Mouse (Mus musculus) heart, adult 2 months (tissue): ENCODE results near the gene Arhgef11. TPM values are rescaled to one million over a fixed set of nuclear protein-coding genes. Genes with fewer than 3 reads are reported as not detected.

Experiments used
- DNase-seq, 2 experiments: peaks; one replicate each; pipeline ENCODE4 v3.0.0; 2021
- H3K27ac ChIP-seq: fragments of 200-600 bp; 2 replicates; pipeline ENCODE4 v1.8.1; 2022
- H3K27me3 ChIP-seq: fragments of 200-500 bp; 2 replicates; pipeline ENCODE4 v1.6.1; 2012; ENCODE audit warnings: mild to moderate bottlenecking, low read length, inconsistent platforms, mixed read lengths; ENCODE audit not compliant: control insufficient read depth, insufficient read depth
- H3K36me3 ChIP-seq: fragments of 200-500 bp; 2 replicates; pipeline ENCODE4 v1.6.1; 2012; ENCODE audit warnings: low read length, inconsistent platforms; ENCODE audit not compliant: control insufficient read depth, insufficient read depth
- H3K4me1 ChIP-seq: fragments of 200-500 bp; 2 replicates; pipeline ENCODE4 v1.6.1; 2011; ENCODE audit warnings: low read length; ENCODE audit not compliant: control insufficient read depth, insufficient read depth
- H3K4me3 ChIP-seq: fragments of 200-600 bp; 2 replicates; pipeline ENCODE4 v1.8.1; 2022
- H3K79me2 ChIP-seq: fragments of 200-500 bp; replicated peaks from 2 replicates; pipeline ENCODE4 v1.6.1; 2012; ENCODE audit warnings: mild to moderate bottlenecking, inconsistent platforms, low read length, moderate library complexity, mixed read lengths; ENCODE audit not compliant: control insufficient read depth, insufficient read depth
- H3K9ac ChIP-seq: fragments of 200-500 bp; 2 replicates; pipeline ENCODE4 v1.6.1; 2012; ENCODE audit warnings: low read depth, mild to moderate bottlenecking, control low read depth, inconsistent platforms, low read length, mixed read lengths
- CTCF ChIP-seq: fragments of 200-600 bp; IDR thresholded peaks from 2 replicates; pipeline ENCODE4 v1.8.1; 2022; ENCODE audit warnings: antibody characterized with exemption, mild to moderate bottlenecking, moderate library complexity
- EP300 ChIP-seq: fragments of 200-500 bp; IDR thresholded peaks from 2 replicates; pipeline ENCODE4 v1.6.1; 2011; ENCODE audit warnings: low read depth, low read length, control low read depth; ENCODE audit not compliant: insufficient read depth
- POLR2A ChIP-seq: fragments of 200-500 bp; IDR thresholded peaks from 2 replicates; pipeline ENCODE4 v1.6.1; 2011; ENCODE audit warnings: mild to moderate bottlenecking, low read depth, low read length, control low read depth; ENCODE audit not compliant: insufficient read depth
- WGBS: fragments of 180-500 bp; shearing (Covaris S2); methylation state at CpG from one replicate; pipeline ENCODE4 v1.1.7; 2018; 5-methylcytosine and 5-hydroxymethylcytosine counted together
- intact Hi-C: fragments of 180-260 bp; cut with DNase I; formaldehyde crosslinking; loops from one replicate; pipeline ENCODE4 v1.15.1; 2025
- polyA plus RNA-seq: library from polyadenylated mRNA; depleted of rRNA; stranded (reverse); fragments of >200 nt; gene quantifications from 2 replicates; pipeline ENCODE4 v1.2.3, GENCODE M21; 2012
- total RNA-seq, 2 experiments: library from RNA; stranded (reverse); gene quantifications; 2 replicates each; pipeline ENCODE4 v1.2.3; 2021

The Arhgef11 gene
- total and polyA plus RNA-seq, 3 experiments, result 16.0 to 20.4 (median 19.5) TPM

GRCm38 (mm10) chr3:87749036-87749435, 131.7 kb downstream of the Arhgef11 start:
- TF ChIP-seq EP300 (0 out of 2 replicates have a peak, but pooled peaks have one; percentile 35), POLR2A (no peak), CTCF (peak; percentile 84)
- intact Hi-C loops, result loop anchor here (2.0 kb wide), 1 partner anchor 20 kb away; no protein-coding TSS in a partner anchor
- Histone ChIP-seq H3K27me3 (no peaks in the 10 kb centered on the region), H3K4me1 (no peaks in the 10 kb centered on the region), H3K36me3 (no peaks in the 10 kb centered on the region), H3K79me2 (no peaks in the 10 kb centered on the region), H3K9ac (no peak overlapping the region), H3K27ac (no peak overlapping the region), H3K4me3 (no peak overlapping the region)
- peak; percentile 59 to 72 for DNase-seq
- 13% methylated on average over 5 of the region's 5 CpGs for WGBS

GRCm38 (mm10) chr3:87749977-87750376, 132.6 kb downstream of the Arhgef11 start:
- DNase-seq, result no peak
- Histone ChIP-seq H3K27me3 (no peaks in the 10 kb centered on the region), H3K4me3 (no peak overlapping the region), H3K4me1 (no peaks in the 10 kb centered on the region), H3K27ac (no peak overlapping the region), H3K36me3 (no peaks in the 10 kb centered on the region), H3K9ac (no peak overlapping the region), H3K79me2 (no peaks in the 10 kb centered on the region)
- intact Hi-C loops, result loop anchor here (2.0 kb wide), 1 partner anchor 19 kb away; no protein-coding TSS in a partner anchor
- 91% methylated on average over 12 of the region's 12 CpGs for WGBS
- TF ChIP-seq EP300, result no peak
- TF ChIP-seq POLR2A, result no peak
- no peak for TF ChIP-seq CTCF

DNA sequence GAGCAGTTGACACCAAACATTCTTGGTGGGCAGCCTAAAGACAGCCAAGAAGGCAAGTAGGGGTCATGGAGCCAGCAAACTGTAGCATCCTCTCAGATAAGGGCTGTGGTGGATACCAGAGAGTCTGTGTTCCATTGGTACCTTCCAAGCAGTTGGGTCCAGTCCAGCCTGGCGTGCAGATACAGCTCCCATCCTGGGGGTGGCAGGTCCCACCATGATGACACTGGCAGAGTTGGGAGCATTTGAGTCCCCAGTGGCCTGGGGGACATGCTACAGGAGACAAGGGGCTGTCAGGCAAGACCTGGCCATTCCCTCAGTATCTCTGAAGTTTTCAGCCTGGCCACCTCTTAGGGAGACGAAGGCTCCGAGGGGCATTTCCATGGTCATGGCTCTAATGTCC, 135.2 kb downstream of the Arhgef11 start:
- TF ChIP-seq EP300, result no peak
- WGBS, result 91% methylated on average over 3 of the region's 3 CpGs
- H3K4me1 ChIP-seq, result no peaks in the 10 kb centered on the region
- no peak for DNase-seq
- intact Hi-C loops, result no loop called here
- H3K9ac ChIP-seq, result no peak overlapping the region
- H3K36me3 ChIP-seq, result no peaks in the 10 kb centered on the region
- no peak overlapping the region for H3K27ac ChIP-seq
- H3K4me3 ChIP-seq, result no peak overlapping the region
- no peaks in the 10 kb centered on the region for H3K27me3 ChIP-seq
- no peaks in the 10 kb centered on the region for H3K79me2 ChIP-seq

GRCm38 (mm10) chr3:87753829-87754228, 136.5 kb downstream of the Arhgef11 start:
- intact Hi-C loops, result no loop called here
- TF ChIP-seq EP300 (no peak), POLR2A (no peak), CTCF (no peak)
- no peak overlapping the region for H3K4me3 ChIP-seq
- DNase-seq, result no peak
- no peaks in the 10 kb centered on the region for H3K36me3 ChIP-seq
- WGBS, result 88% methylated on average over 13 of the region's 13 CpGs
- H3K9ac ChIP-seq, result no peak overlapping the region
- H3K4me1 ChIP-seq, result no peaks in the 10 kb centered on the region
- H3K79me2 ChIP-seq, result no peaks in the 10 kb centered on the region
- no peak overlapping the region for H3K27ac ChIP-seq
- H3K27me3 ChIP-seq, result no peaks in the 10 kb centered on the region

DNA sequence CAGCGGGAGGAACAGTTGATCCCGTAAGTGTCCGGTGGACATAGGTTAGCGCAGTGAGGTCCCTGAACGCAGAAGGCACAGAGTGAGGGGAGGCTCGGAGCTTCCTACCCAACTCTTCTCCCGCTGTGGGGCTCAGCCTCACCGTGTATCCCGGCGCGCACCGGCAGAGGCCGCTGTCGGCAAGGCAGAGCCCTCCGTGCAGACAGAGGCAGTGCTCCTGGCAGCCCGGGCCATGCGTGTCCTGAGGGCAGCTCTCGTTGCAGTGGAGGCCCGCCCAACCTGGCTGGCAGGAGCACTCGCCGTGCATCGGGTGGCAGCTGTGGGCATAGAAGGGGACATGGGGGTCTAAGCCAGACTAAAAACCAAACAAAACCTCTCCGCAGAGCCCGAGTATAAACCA, 138.6 kb downstream of the Arhgef11 start:
- 16% methylated on average over 24 of the region's 24 CpGs for WGBS
- peak; percentile 70 for TF ChIP-seq EP300
- TF ChIP-seq POLR2A, result no peak
- DNase-seq, result peak; percentile 83 to 91
- no peak overlapping the region for H3K4me3 ChIP-seq
- peaks cover 2% of the 10 kb centered on the region; the same call in 1 of the 2 replicates for H3K4me1 ChIP-seq
- H3K79me2 ChIP-seq, result no peaks in the 10 kb centered on the region
- H3K27ac ChIP-seq, result no peak overlapping the region
- no peaks in the 10 kb centered on the region for H3K36me3 ChIP-seq
- intact Hi-C loops, result loop anchor here (1.0 to 5.0 kb wide), 2 partner anchors 13 to 61 kb away; no protein-coding TSS in a partner anchor
- no peaks in the 10 kb centered on the region for H3K27me3 ChIP-seq
- no peak overlapping the region for H3K9ac ChIP-seq

DNA sequence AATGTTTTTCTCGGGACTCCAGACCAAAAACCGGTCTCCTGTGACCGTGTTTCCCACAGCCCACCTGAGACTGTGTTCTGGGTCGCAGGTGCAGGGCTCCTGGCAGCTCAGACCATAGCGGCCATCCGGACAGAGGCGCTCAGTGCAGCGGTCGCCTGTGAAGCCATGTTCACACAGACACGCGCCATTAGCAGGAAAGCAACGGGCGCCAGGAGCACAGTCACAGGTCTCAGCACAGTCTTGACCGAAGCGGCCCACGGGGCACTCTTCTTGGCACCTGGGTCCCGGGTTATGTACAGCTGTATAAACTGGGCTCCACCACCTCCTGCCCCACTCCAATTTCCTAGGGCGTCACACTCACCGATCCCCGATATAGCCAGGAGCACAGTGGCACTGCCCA, 139.1 kb downstream of the Arhgef11 start:
- H3K79me2 ChIP-seq, result no peaks in the 10 kb centered on the region
- no peak overlapping the region for H3K4me3 ChIP-seq
- 67% methylated on average over 20 of the region's 20 CpGs for WGBS
- H3K27me3 ChIP-seq, result no peaks in the 10 kb centered on the region
- peaks cover 4% of the 10 kb centered on the region for H3K4me1 ChIP-seq
- DNase-seq, result no peak
- TF ChIP-seq CTCF (no peak), POLR2A (no peak), EP300 (no peak)
- no peaks in the 10 kb centered on the region for H3K36me3 ChIP-seq
- H3K9ac ChIP-seq, result no peak overlapping the region
- intact Hi-C loops, result loop anchor here (1.0 to 5.0 kb wide), 2 partner anchors 13 to 61 kb away; no protein-coding TSS in a partner anchor
- H3K27ac ChIP-seq, result no peak overlapping the region
